Mouse (Mus musculus): ENCODE measurements around the gene Cmtm6.

- TF ChIP-seq CTCF (IDR thresholded peaks at IDR 0.05; ENCODE audit: borderline replicate concordance, extremely low read depth, insufficient read depth, insufficient read length) (no peak), POLR2A (IDR thresholded peaks at IDR 0.05; ENCODE audit: borderline replicate concordance, extremely low read depth, insufficient read depth, insufficient read length, poor library complexity, severe bottlenecking) (no peak)
These were observed 30.9 kb downstream of the Cmtm6 start for GRCm38 (mm10) chr9:114761848-114762247.

Measured in brain, embryonic 14.5 days (tissue).